Mouse (Mus musculus) heart, adult 2 months (tissue): ENCODE measurements at regions not wholly inside any gene's neighbourhood (a gene's known extent, or its start where the extent isn't known, plus 50 kb on each side); places are given as distances from the start of the nearest gene placed in this dataset.

ENCODE experiments used
- DNase-seq, 2 experiments: peaks; one replicate each; pipeline ENCODE4 v3.0.0; 2021
- H3K27ac ChIP-seq: fragments of 200-600 bp; 2 replicates; pipeline ENCODE4 v1.8.1; 2022
- H3K27me3 ChIP-seq: fragments of 200-500 bp; 2 replicates; pipeline ENCODE4 v1.6.1; 2012; ENCODE audit warnings: mild to moderate bottlenecking, low read length, inconsistent platforms, mixed read lengths; ENCODE audit not compliant: control insufficient read depth, insufficient read depth
- H3K36me3 ChIP-seq: fragments of 200-500 bp; 2 replicates; pipeline ENCODE4 v1.6.1; 2012; ENCODE audit warnings: low read length, inconsistent platforms; ENCODE audit not compliant: control insufficient read depth, insufficient read depth
- H3K4me1 ChIP-seq: fragments of 200-500 bp; 2 replicates; pipeline ENCODE4 v1.6.1; 2011; ENCODE audit warnings: low read length; ENCODE audit not compliant: control insufficient read depth, insufficient read depth
- H3K4me3 ChIP-seq: fragments of 200-600 bp; 2 replicates; pipeline ENCODE4 v1.8.1; 2022
- H3K79me2 ChIP-seq: fragments of 200-500 bp; replicated peaks from 2 replicates; pipeline ENCODE4 v1.6.1; 2012; ENCODE audit warnings: mild to moderate bottlenecking, inconsistent platforms, low read length, moderate library complexity, mixed read lengths; ENCODE audit not compliant: control insufficient read depth, insufficient read depth
- H3K9ac ChIP-seq: fragments of 200-500 bp; 2 replicates; pipeline ENCODE4 v1.6.1; 2012; ENCODE audit warnings: low read depth, mild to moderate bottlenecking, control low read depth, inconsistent platforms, low read length, mixed read lengths
- CTCF ChIP-seq: fragments of 200-600 bp; IDR thresholded peaks from 2 replicates; pipeline ENCODE4 v1.8.1; 2022; ENCODE audit warnings: antibody characterized with exemption, mild to moderate bottlenecking, moderate library complexity
- EP300 ChIP-seq: fragments of 200-500 bp; IDR thresholded peaks from 2 replicates; pipeline ENCODE4 v1.6.1; 2011; ENCODE audit warnings: low read depth, low read length, control low read depth; ENCODE audit not compliant: insufficient read depth
- POLR2A ChIP-seq: fragments of 200-500 bp; IDR thresholded peaks from 2 replicates; pipeline ENCODE4 v1.6.1; 2011; ENCODE audit warnings: mild to moderate bottlenecking, low read depth, low read length, control low read depth; ENCODE audit not compliant: insufficient read depth
- intact Hi-C: fragments of 180-260 bp; cut with DNase I; formaldehyde crosslinking; loops from one replicate; pipeline ENCODE4 v1.15.1; 2025
- microRNA-seq, 2 experiments: library from miRNA; unstranded; fragments of <30 nt; microRNA quantifications; one replicate each; pipeline ENCODE4 v1.2.0; 2021

DNA sequence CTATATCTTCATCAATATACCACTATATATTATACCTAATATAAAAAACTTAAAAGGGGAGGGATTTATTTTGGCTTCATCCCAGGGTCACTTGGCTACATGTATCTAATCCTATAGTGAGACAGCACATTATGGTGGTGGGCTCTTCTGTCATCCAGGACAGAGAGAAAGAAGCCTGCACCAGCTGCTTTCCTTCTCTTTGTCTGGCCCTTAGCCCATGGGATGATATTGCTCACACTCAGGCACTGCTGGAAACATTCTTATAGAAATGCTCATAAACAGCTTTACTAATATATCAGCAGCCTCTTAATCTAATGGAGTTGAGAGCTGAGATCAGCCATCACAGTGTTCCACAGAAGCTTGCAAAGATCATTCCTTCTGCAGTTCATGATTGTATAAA lies 64.3 kb upstream of the Slc24a2 start:
- Histone ChIP-seq H3K79me2 (no peaks in the 10 kb centered on the region), H3K36me3 (no peaks in the 10 kb centered on the region), H3K27me3 (no peaks in the 10 kb centered on the region), H3K27ac (no peak overlapping the region), H3K9ac (no peak overlapping the region), H3K4me1 (no peaks in the 10 kb centered on the region), H3K4me3 (no peak overlapping the region)
- DNase-seq, result no peak
- TF ChIP-seq CTCF (no peak), EP300 (no peak), POLR2A (no peak)
- intact Hi-C loops, result no loop called here

Small RNA genes lying in the stretch of these regions (microRNA-seq; reads per million reads assigned to microRNA genes)
- gene Gm23154, result 0 reads per million in 2 experiments
